Mouse (Mus musculus) frontal cortex, adult 2 months (tissue): ENCODE measurements at regions not wholly inside any gene's neighbourhood (a gene's known extent, or its start where the extent isn't known, plus 50 kb on each side); places are given as distances from the start of the nearest gene placed in this dataset.

Source experiments
- DNase-seq, 2 experiments: peaks; one replicate each; pipeline ENCODE4 v3.0.0; 2022; ENCODE audit warnings: low spot score in 1 of 2; ENCODE audit errors: extremely low spot score in 1 of 2

GRCm38 (mm10) chr8:74153914-74154540 lies 718.9 kb upstream of the Isx start:
- no peak for DNase-seq

DNA sequence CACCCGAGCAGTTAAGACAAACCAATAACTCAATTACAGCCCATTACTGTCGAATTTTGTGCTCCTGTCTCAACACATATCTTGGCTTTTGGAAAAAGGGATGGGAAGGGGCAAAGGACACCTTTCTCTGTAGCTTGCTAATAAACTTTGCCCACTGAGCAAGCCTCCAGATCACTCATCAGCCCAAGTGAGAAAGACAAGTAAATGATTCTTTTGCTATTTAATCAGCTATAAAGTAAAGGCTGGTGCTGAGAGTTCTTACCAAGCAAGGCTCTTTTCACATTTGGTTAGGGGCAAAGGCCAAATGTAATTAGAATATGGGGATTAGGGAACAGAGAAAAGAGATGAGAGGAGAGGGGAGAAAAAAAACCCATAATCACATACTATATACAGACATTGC lies 703.4 kb upstream of the Isx start:
- no peak for DNase-seq

DNA sequence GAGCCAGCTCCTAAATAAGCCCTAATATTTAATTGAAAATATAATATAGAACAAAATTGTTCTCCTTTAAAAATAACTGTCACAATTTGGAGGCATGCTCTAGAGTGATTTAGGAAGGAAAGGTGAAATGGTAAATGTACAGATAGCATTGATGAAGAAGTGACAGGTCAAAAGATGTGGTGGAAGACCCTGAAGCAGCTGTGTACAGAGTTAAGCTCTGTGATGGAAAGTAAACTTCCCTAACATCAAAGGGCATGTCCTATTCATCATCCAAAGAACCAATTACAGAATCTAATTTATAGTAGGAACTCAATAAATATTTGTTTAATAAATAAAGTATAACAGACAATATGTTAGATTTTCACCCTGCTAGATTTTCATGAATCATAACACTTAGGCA lies 702.3 kb upstream of the Isx start:
- no peak for DNase-seq

DNA sequence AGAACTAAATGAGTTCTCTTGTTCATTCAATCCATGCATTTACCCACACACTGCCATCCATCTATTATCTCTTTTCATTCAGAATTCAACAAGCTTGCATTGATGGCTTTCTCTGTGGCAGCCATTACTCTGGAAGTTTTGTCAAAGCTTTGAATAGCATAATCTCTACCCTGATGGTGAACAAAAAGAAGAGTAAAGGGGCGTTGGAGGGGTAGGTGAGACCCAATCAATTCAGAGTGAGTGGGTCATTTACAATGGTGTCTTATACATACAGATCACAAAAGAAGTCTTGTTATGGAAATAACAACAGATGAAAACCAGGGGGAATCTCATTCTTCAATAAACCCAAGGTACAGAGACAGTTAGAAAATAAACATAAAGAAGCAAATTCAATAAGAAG lies 701.9 kb upstream of the Isx start:
- DNase-seq, result no peak

GRCm38 (mm10) chr8:74204601-74205000 lies 668.4 kb upstream of the Isx start:
- peak; percentile 31 to 64 for DNase-seq

- DNase-seq, result peak in 1 of 2 experiments; percentile 30
Measured at GRCm38 (mm10) chr8:74208292-74208691, 664.7 kb upstream of the Isx start.

- DNase-seq, result no peak
Measured at GRCm38 (mm10) chr8:74216776-74217175, 656.2 kb upstream of the Isx start.
